Mouse (Mus musculus) erythroblast, embryonic 14.5 days (primary cell): ENCODE measurements around the gene Pycr2.

Experiments used
- GATA1 ChIP-seq: IDR thresholded peaks from 2 replicates; pipeline ENCODE4 v1.6.1; 2012; ENCODE audit warnings: low read length, inconsistent platforms, mixed read lengths
- TAL1 ChIP-seq: IDR thresholded peaks from 3 replicates; pipeline ENCODE4 v1.6.1; 2012; ENCODE audit warnings: low read length, inconsistent platforms, mixed read lengths

DNA sequence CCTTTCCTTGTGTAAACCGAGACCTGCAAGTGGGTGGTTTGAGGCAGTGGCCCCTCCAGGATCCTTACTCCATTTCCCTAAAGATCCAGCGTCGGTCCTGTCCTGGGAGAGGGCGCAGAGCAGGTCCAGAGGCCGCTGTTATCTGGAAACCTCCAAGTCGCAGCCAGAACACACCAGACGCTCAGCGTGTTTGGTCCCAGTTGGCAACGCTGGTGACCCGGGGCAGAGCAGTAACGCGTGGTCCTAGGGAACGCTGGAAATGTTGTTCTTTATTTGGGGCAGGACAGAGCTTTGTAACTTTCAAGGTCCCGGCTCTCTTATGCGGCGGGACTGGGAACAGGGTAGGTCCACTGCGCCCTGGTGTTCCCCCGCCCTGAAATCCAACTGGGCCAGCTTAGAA lies 37.6 kb downstream of the Pycr2 start:
- TF ChIP-seq GATA1: no peak
- no peak for TF ChIP-seq TAL1
